Mouse (Mus musculus) CH12.LX (cell line): ENCODE measurements around the gene Arhgef38.

ENCODE experiments used
- CTCF ChIP-seq, 2 experiments: IDR thresholded peaks in 1 of 2; conservative IDR thresholded peaks in 1 of 2; 2 replicates each; pipeline ENCODE4 v1.5.1; 2011 to 2012; ENCODE audit warnings: low read depth in 2 of 2, low read length in 2 of 2, improper control_type of control experiment in 1 of 2, inconsistent platforms in 1 of 2, mild to moderate bottlenecking in 1 of 2, moderate library complexity in 1 of 2
- EP300 ChIP-seq: IDR thresholded peaks from 2 replicates; pipeline ENCODE4 v1.6.1; 2011; ENCODE audit warnings: low read length, improper control_type of control experiment
- HCFC1 ChIP-seq: IDR thresholded peaks from 2 replicates; pipeline ENCODE4 v1.6.1; 2012; ENCODE audit warnings: low read depth, mild to moderate bottlenecking, inconsistent platforms, low read length, improper control_type of control experiment
- IRF4 ChIP-seq: IDR thresholded peaks from 2 replicates; pipeline ENCODE4 v1.6.1; 2014; ENCODE audit warnings: low read depth, mild to moderate bottlenecking, inconsistent platforms, low read length, improper control_type of control experiment
- POLR2A ChIP-seq: IDR thresholded peaks from 2 replicates; pipeline ENCODE4 v1.6.1; 2011; ENCODE audit warnings: low read depth, mild to moderate bottlenecking, improper control_type of control experiment, low read length
- USF2 ChIP-seq: conservative IDR thresholded peaks from 2 replicates; pipeline ENCODE4 v1.6.1; 2011; ENCODE audit warnings: low read depth, low read length, improper control_type of control experiment
- ZC3H11A ChIP-seq: IDR thresholded peaks from 2 replicates; pipeline ENCODE4 v1.6.1; 2012; ENCODE audit warnings: low read depth, mild to moderate bottlenecking, inconsistent platforms, low read length, improper control_type of control experiment
- ZNF384 ChIP-seq: IDR thresholded peaks from 2 replicates; pipeline ENCODE4 v1.6.1; 2012; ENCODE audit warnings: low read depth, low read length, improper control_type of control experiment, inconsistent platforms

- no peak for TF ChIP-seq CTCF (conservative IDR thresholded peaks at IDR 0.05 in 1 of 2, IDR thresholded peaks at IDR 0.05 in 1 of 2; ENCODE audit: low read depth in 2 of 2, low read length in 2 of 2)
- no peak for TF ChIP-seq POLR2A
- no peak for TF ChIP-seq IRF4
- no peak for TF ChIP-seq ZC3H11A
- no peak for TF ChIP-seq USF2
- TF ChIP-seq EP300, result no peak
- TF ChIP-seq ZNF384, result no peak
- no peak for TF ChIP-seq HCFC1
These were observed 23.4 kb downstream of the Arhgef38 start for GRCm38 (mm10) chr3:133211324-133211723.
